Mouse (Mus musculus): Measurements from ENCODE around the gene Vps54. TPM values are rescaled to one million over a fixed set of nuclear protein-coding genes. Genes with fewer than 3 reads are reported as not detected.
"Not testable (repeated sequence)": the region's sequence is repeated elsewhere in the genome, so short reads cannot be mapped to it uniquely, and the experiment has no call there.

Gene Vps54
- polyA plus RNA-seq, 1 experiment from 2014 or later = 10.4 TPM

- H3K4me3 ChIP-seq (replicated peaks) = no peak overlapping the region
- H3K9ac ChIP-seq (replicated peaks) = no peak overlapping the region
- H3K27ac ChIP-seq (replicated peaks) = no peak overlapping the region
- no peak for ATAC-seq (ENCODE audit: low FRiP score)
- no peaks in the 10 kb centered on the region for H3K27me3 ChIP-seq (replicated peaks)
- no peaks in the 10 kb centered on the region for H3K36me3 ChIP-seq
- no peaks in the 10 kb centered on the region for H3K9me3 ChIP-seq (replicated peaks)
- 95% methylated on average over 1 of the region's 1 CpGs for WGBS
- H3K4me1 ChIP-seq = peaks cover 5% of the 10 kb centered on the region; the same call in 1 of the 2 replicates
- no peak overlapping the region for H3K4me2 ChIP-seq
Measured at GRCm38 (mm10) chr11:21247940-21248339, 8.9 kb downstream of the Vps54 start.

- H3K4me1 ChIP-seq = no peaks in the 10 kb centered on the region
- no peak overlapping the region for H3K9ac ChIP-seq (replicated peaks)
- H3K27me3 ChIP-seq (replicated peaks) = no peaks in the 10 kb centered on the region
- H3K4me3 ChIP-seq (replicated peaks) = no peak overlapping the region
- no peak for ATAC-seq (ENCODE audit: low FRiP score)
- no peaks in the 10 kb centered on the region for H3K9me3 ChIP-seq (replicated peaks)
- no peak overlapping the region for H3K27ac ChIP-seq (replicated peaks)
- no peaks in the 10 kb centered on the region for H3K36me3 ChIP-seq
- no peak overlapping the region for H3K4me2 ChIP-seq
- 97% methylated on average over 1 of the region's 1 CpGs for WGBS
Measured at GRCm38 (mm10) chr11:21250366-21250765, 11.3 kb downstream of the Vps54 start.

- not testable (repeated sequence) for H3K36me3 ChIP-seq; H3K4me3 ChIP-seq (replicated peaks); H3K27ac ChIP-seq (replicated peaks); ATAC-seq (ENCODE audit: low FRiP score); H3K4me1 ChIP-seq; H3K4me2 ChIP-seq; H3K9ac ChIP-seq (replicated peaks); H3K27me3 ChIP-seq (replicated peaks); H3K9me3 ChIP-seq (replicated peaks)
- WGBS = 96% methylated on average over 10 of the region's 10 CpGs
Measured at GRCm38 (mm10) chr11:21258611-21259010, 19.5 kb downstream of the Vps54 start.

- Histone ChIP-seq H3K36me3 (peaks cover 20% of the 10 kb centered on the region), H3K9ac (replicated peaks) (no peak overlapping the region), H3K4me2 (no peak overlapping the region), H3K4me1 (no peaks in the 10 kb centered on the region), H3K27ac (replicated peaks) (no peak overlapping the region), H3K9me3 (replicated peaks) (no peaks in the 10 kb centered on the region), H3K27me3 (replicated peaks) (no peaks in the 10 kb centered on the region), H3K4me3 (replicated peaks) (no peak overlapping the region)
- no peak for ATAC-seq (ENCODE audit: low FRiP score)
- WGBS = 91% methylated on average over 3 of the region's 3 CpGs
Measured at GRCm38 (mm10) chr11:21265423-21265822, 26.3 kb downstream of the Vps54 start.

GRCm38 (mm10) chr11:21276151-21276550, 37.1 kb downstream of the Vps54 start:
- no peaks in the 10 kb centered on the region for H3K27me3 ChIP-seq (replicated peaks)
- no peak for ATAC-seq (ENCODE audit: low FRiP score)
- H3K36me3 ChIP-seq = peaks cover 17% of the 10 kb centered on the region; the same call in 1 of the 2 replicates
- 92% methylated on average over 2 of the region's 2 CpGs for WGBS
- no peak overlapping the region for H3K4me2 ChIP-seq
- H3K4me1 ChIP-seq = no peaks in the 10 kb centered on the region
- no peaks in the 10 kb centered on the region for H3K9me3 ChIP-seq (replicated peaks)
- H3K4me3 ChIP-seq (replicated peaks) = no peak overlapping the region
- no peak overlapping the region for H3K27ac ChIP-seq (replicated peaks)
- H3K9ac ChIP-seq (replicated peaks) = no peak overlapping the region

GRCm38 (mm10) chr11:21286391-21286790, 47.3 kb downstream of the Vps54 start:
- Histone ChIP-seq H3K9ac (replicated peaks) (no peak overlapping the region), H3K36me3 (no peaks in the 10 kb centered on the region), H3K27ac (replicated peaks) (no peak overlapping the region), H3K4me3 (replicated peaks) (no peak overlapping the region), H3K4me2 (no peak overlapping the region), H3K4me1 (no peaks in the 10 kb centered on the region), H3K27me3 (replicated peaks) (no peaks in the 10 kb centered on the region), H3K9me3 (replicated peaks) (no peaks in the 10 kb centered on the region)
- 71% methylated on average over 3 of the region's 3 CpGs for WGBS
- no peak for ATAC-seq (ENCODE audit: low FRiP score)

GRCm38 (mm10) chr11:21288153-21288552, 49.1 kb downstream of the Vps54 start:
- not testable (repeated sequence) for H3K36me3 ChIP-seq; ATAC-seq (ENCODE audit: low FRiP score); H3K9ac ChIP-seq (replicated peaks); H3K4me3 ChIP-seq (replicated peaks); H3K9me3 ChIP-seq (replicated peaks); H3K27me3 ChIP-seq (replicated peaks); H3K4me2 ChIP-seq; H3K27ac ChIP-seq (replicated peaks); H3K4me1 ChIP-seq
- WGBS = 92% methylated on average over 2 of the region's 2 CpGs

GRCm38 (mm10) chr11:21295486-21295885, 56.4 kb downstream of the Vps54 start:
- ATAC-seq (ENCODE audit: low FRiP score) = no peak
- H3K4me3 ChIP-seq (replicated peaks) = no peak overlapping the region
- 82% methylated on average over 5 of the region's 5 CpGs for WGBS
- H3K27me3 ChIP-seq (replicated peaks) = no peaks in the 10 kb centered on the region
- no peaks in the 10 kb centered on the region for H3K4me1 ChIP-seq
- no peaks in the 10 kb centered on the region for H3K9me3 ChIP-seq (replicated peaks)
- H3K9ac ChIP-seq (replicated peaks) = no peak overlapping the region
- peaks cover 7% of the 10 kb centered on the region for H3K36me3 ChIP-seq
- no peak overlapping the region for H3K27ac ChIP-seq (replicated peaks)
- no peak overlapping the region for H3K4me2 ChIP-seq

- Histone ChIP-seq H3K4me2 (no peak overlapping the region), H3K9me3 (replicated peaks) (no peaks in the 10 kb centered on the region), H3K9ac (replicated peaks) (no peak overlapping the region), H3K4me1 (no peaks in the 10 kb centered on the region), H3K4me3 (replicated peaks) (no peak overlapping the region), H3K27me3 (replicated peaks) (no peaks in the 10 kb centered on the region), H3K27ac (replicated peaks) (no peak overlapping the region), H3K36me3 (peaks cover 16% of the 10 kb centered on the region)
- 84% methylated on average over 3 of the region's 3 CpGs for WGBS
- no peak for ATAC-seq (ENCODE audit: low FRiP score)
Measured at GRCm38 (mm10) chr11:21303619-21304018, 64.5 kb downstream of the Vps54 start.

GRCm38 (mm10) chr11:21307078-21307668, 68.1 kb downstream of the Vps54 start:
- Histone ChIP-seq H3K27me3 (replicated peaks) (no peaks in the 10 kb centered on the region), H3K9me3 (replicated peaks) (no peaks in the 10 kb centered on the region), H3K4me2 (no peak overlapping the region), H3K36me3 (peaks cover 19% of the 10 kb centered on the region), H3K4me1 (no peaks in the 10 kb centered on the region), H3K27ac (replicated peaks) (no peak overlapping the region), H3K9ac (replicated peaks) (no peak overlapping the region), H3K4me3 (replicated peaks) (no peak overlapping the region)
- 92% methylated on average over 5 of the region's 5 CpGs for WGBS
- no peak for ATAC-seq (ENCODE audit: low FRiP score)

- H3K4me1 ChIP-seq = no peaks in the 10 kb centered on the region
- no peak overlapping the region for H3K4me3 ChIP-seq (replicated peaks)
- no peaks in the 10 kb centered on the region for H3K9me3 ChIP-seq (replicated peaks)
- no peak overlapping the region for H3K27ac ChIP-seq (replicated peaks)
- no peak overlapping the region for H3K9ac ChIP-seq (replicated peaks)
- ATAC-seq (ENCODE audit: low FRiP score) = no peak
- H3K4me2 ChIP-seq = no peak overlapping the region
- H3K36me3 ChIP-seq = peaks cover 19% of the 10 kb centered on the region
- WGBS = 85% methylated on average over 5 of the region's 5 CpGs
- H3K27me3 ChIP-seq (replicated peaks) = no peaks in the 10 kb centered on the region
Measured at GRCm38 (mm10) chr11:21308119-21308518, 69.0 kb downstream of the Vps54 start.

GRCm38 (mm10) chr11:21309516-21309915, 70.4 kb downstream of the Vps54 start:
- Histone ChIP-seq H3K27ac (replicated peaks) (no peak overlapping the region), H3K36me3 (peaks cover 19% of the 10 kb centered on the region), H3K4me2 (no peak overlapping the region), H3K9ac (replicated peaks) (no peak overlapping the region), H3K4me3 (replicated peaks) (no peak overlapping the region), H3K27me3 (replicated peaks) (no peaks in the 10 kb centered on the region), H3K9me3 (replicated peaks) (no peaks in the 10 kb centered on the region), H3K4me1 (no peaks in the 10 kb centered on the region)
- no peak for ATAC-seq (ENCODE audit: low FRiP score)
- WGBS = 40% methylated on average over 6 of the region's 6 CpGs
